Mouse (Mus musculus) testis, adult 2 months (tissue): ENCODE data around the gene Pias4.

Experiments
- CTCF ChIP-seq: fragments of 200-500 bp; IDR thresholded peaks from 2 replicates; pipeline ENCODE4 v1.5.1; 2012; ENCODE audit warnings: low read depth, mild to moderate bottlenecking, inconsistent platforms, low read length, moderate library complexity; ENCODE audit not compliant: control insufficient read depth, insufficient read depth, insufficient replicate concordance
- POLR2A ChIP-seq: fragments of 200-500 bp; IDR thresholded peaks from 2 replicates; pipeline ENCODE4 v1.6.1; 2012; ENCODE audit warnings: low read depth, mild to moderate bottlenecking, inconsistent platforms, low read length, moderate library complexity; ENCODE audit not compliant: control insufficient read depth

- TF ChIP-seq POLR2A (no peak), CTCF (no peak)
Observed at GRCm38 (mm10) chr10:81135831-81136705, 31.7 kb downstream of the Pias4 start.
